Mouse (Mus musculus) neural tube, embryonic 12.5 days (tissue): Measurements from ENCODE around the gene Zfp446. TPM values are rescaled to one million over a fixed set of nuclear protein-coding genes. Genes with fewer than 3 reads are reported as not detected.
"Not testable (repeated sequence)": the region's sequence is repeated elsewhere in the genome, so short reads cannot be mapped to it uniquely, and the experiment has no call there.

Experiments used
- ATAC-seq: fragments of 200-750 bp; cut with Nextera tagmentation; 2 replicates; pipeline ENCODE4 v1.8.0; 2017; ENCODE audit warnings: low read depth, mild to moderate bottlenecking, moderate TSS enrichment, moderate library complexity; ENCODE audit not compliant: low FRiP score
- H3K27ac ChIP-seq: fragments of 300-500 bp; sonication (generic); 2 replicates; pipeline ENCODE4 v1.5.1; 2016
- H3K27me3 ChIP-seq: fragments of 300-500 bp; sonication (generic); replicated peaks from 2 replicates; pipeline ENCODE4 v1.6.1; 2016; ENCODE audit warnings: mild to moderate bottlenecking
- H3K36me3 ChIP-seq: fragments of 300-500 bp; sonication (generic); 2 replicates; pipeline ENCODE4 v1.6.1; 2016; ENCODE audit warnings: mild to moderate bottlenecking
- H3K4me1 ChIP-seq: fragments of 300-500 bp; sonication (generic); 2 replicates; pipeline ENCODE4 v1.6.1; 2016
- H3K4me2 ChIP-seq: fragments of 300-500 bp; sonication (generic); replicated peaks from 2 replicates; pipeline ENCODE4 v1.6.1; 2016; ENCODE audit warnings: mild to moderate bottlenecking
- H3K4me3 ChIP-seq: fragments of 300-500 bp; sonication (generic); 2 replicates; pipeline ENCODE4 v1.5.1; 2016
- H3K9ac ChIP-seq: fragments of 300-500 bp; sonication (generic); 2 replicates; pipeline ENCODE4 v1.6.1; 2016; ENCODE audit warnings: mild to moderate bottlenecking
- H3K9me3 ChIP-seq: fragments of 300-500 bp; sonication (generic); 2 replicates; pipeline ENCODE4 v1.6.1; 2016; ENCODE audit warnings: mild to moderate bottlenecking
- WGBS: fragments of 180-500 bp; shearing (Covaris S2); methylation state at CpG from one replicate; pipeline ENCODE4 v1.1.7; 2016; 5-methylcytosine and 5-hydroxymethylcytosine counted together
- polyA plus RNA-seq: library from polyadenylated mRNA; unstranded; fragments of >200 nt; fragmentation: Nextera tagmentation; extraction: Ambion mirVana; gene quantifications from 2 replicates; pipeline ENCODE4 v1.2.1, GENCODE M21; 2016

Zfp446 gene
- polyA plus RNA-seq = 12.8 and 13.5 TPM in 2 replicates

- peak; percentile 99 for ATAC-seq
- no peaks in the 10 kb centered on the region for H3K27me3 ChIP-seq
- H3K4me3 ChIP-seq = peak within 1 kb of the TSS; percentile 55
- peak within 1 kb of the TSS; percentile 57 for H3K4me2 ChIP-seq
- WGBS = under 1% methylated on average over 49 of the region's 49 CpGs
- no peaks in the 10 kb centered on the region for H3K9me3 ChIP-seq
- H3K27ac ChIP-seq = peak within 1 kb of the TSS; percentile 83; the same call in 1 of the 2 replicates
- H3K4me1 ChIP-seq = peaks cover 15% of the 10 kb centered on the region
- peak within 1 kb of the TSS; percentile 51 for H3K9ac ChIP-seq
- peaks cover 11% of the 10 kb centered on the region; the same call in 1 of the 2 replicates for H3K36me3 ChIP-seq
These were observed at the start of gene Zfp446 for GRCm38 (mm10) chr7:12977682-12978389. Gene Zfp446, plus strand, starts transcription at chr7:12977848.

GRCm38 (mm10) chr7:12933615-12934140 lies 44.0 kb upstream of the Zfp446 start:
- Histone ChIP-seq H3K9me3 (no peaks in the 10 kb centered on the region), H3K4me3 (no peak overlapping the region), H3K27me3 (peaks cover 1% of the 10 kb centered on the region; the same call in 1 of the 2 replicates), H3K36me3 (0 out of 2 replicates have a peak, but pooled peaks cover 8% of the 10 kb centered on the region), H3K4me2 (no peak overlapping the region), H3K4me1 (no peaks in the 10 kb centered on the region), H3K27ac (no peak overlapping the region), H3K9ac (no peak overlapping the region)
- 74% methylated on average over 4 of the region's 4 CpGs for WGBS
- ATAC-seq = no peak

GRCm38 (mm10) chr7:12934808-12935207 lies 42.8 kb upstream of the Zfp446 start:
- no peak overlapping the region for H3K9ac ChIP-seq
- H3K9me3 ChIP-seq = no peaks in the 10 kb centered on the region
- H3K36me3 ChIP-seq = 0 out of 2 replicates have a peak, but pooled peaks cover 3% of the 10 kb centered on the region
- WGBS = 83% methylated on average over 3 of the region's 3 CpGs
- H3K27me3 ChIP-seq = no peaks in the 10 kb centered on the region
- no peak overlapping the region for H3K4me2 ChIP-seq
- no peak overlapping the region for H3K27ac ChIP-seq
- no peaks in the 10 kb centered on the region for H3K4me1 ChIP-seq
- no peak overlapping the region for H3K4me3 ChIP-seq
- ATAC-seq = no peak

GRCm38 (mm10) chr7:12937254-12937803 lies 40.3 kb upstream of the Zfp446 start:
- 86% methylated on average over 4 of the region's 4 CpGs for WGBS
- H3K4me1 ChIP-seq, H3K9me3 ChIP-seq, ATAC-seq, H3K27me3 ChIP-seq, H3K36me3 ChIP-seq, H3K4me2 ChIP-seq, H3K4me3 ChIP-seq, H3K9ac ChIP-seq, H3K27ac ChIP-seq: not testable (repeated sequence)

GRCm38 (mm10) chr7:12940599-12940998 lies 37.0 kb upstream of the Zfp446 start:
- no peak overlapping the region for H3K4me3 ChIP-seq
- ATAC-seq = no peak
- H3K9me3 ChIP-seq = no peaks in the 10 kb centered on the region
- no peak overlapping the region for H3K9ac ChIP-seq
- H3K4me1 ChIP-seq = no peaks in the 10 kb centered on the region
- no peaks in the 10 kb centered on the region for H3K27me3 ChIP-seq
- H3K27ac ChIP-seq = no peak overlapping the region
- no peaks in the 10 kb centered on the region for H3K36me3 ChIP-seq
- no peak overlapping the region for H3K4me2 ChIP-seq
- WGBS = 88% methylated on average over 4 of the region's 4 CpGs

GRCm38 (mm10) chr7:12943488-12943887 lies 34.2 kb upstream of the Zfp446 start:
- ATAC-seq = no peak
- H3K36me3 ChIP-seq = no peaks in the 10 kb centered on the region
- H3K4me2 ChIP-seq = no peak overlapping the region
- H3K9me3 ChIP-seq = no peaks in the 10 kb centered on the region
- H3K4me1 ChIP-seq = no peaks in the 10 kb centered on the region
- no peak overlapping the region for H3K9ac ChIP-seq
- H3K27ac ChIP-seq = no peak overlapping the region
- no peaks in the 10 kb centered on the region for H3K27me3 ChIP-seq
- H3K4me3 ChIP-seq = no peak overlapping the region

GRCm38 (mm10) chr7:12949032-12949871 lies 28.4 kb upstream of the Zfp446 start:
- Histone ChIP-seq H3K27ac (peak overlapping the region; percentile 72), H3K27me3 (no peaks in the 10 kb centered on the region), H3K36me3 (no peaks in the 10 kb centered on the region), H3K9me3 (no peaks in the 10 kb centered on the region), H3K4me3 (peak overlapping the region; percentile 40), H3K9ac (peak overlapping the region; percentile 67), H3K4me2 (peak overlapping the region; percentile 84), H3K4me1 (peaks cover 7% of the 10 kb centered on the region)
- WGBS = 9% methylated on average over 35 of the region's 35 CpGs
- ATAC-seq = peak; percentile 97

GRCm38 (mm10) chr7:12949872-12950229 lies 27.8 kb upstream of the Zfp446 start:
- Histone ChIP-seq H3K4me1 (peaks cover 7% of the 10 kb centered on the region), H3K9ac (peak overlapping the region; percentile 67), H3K4me3 (peak overlapping the region; percentile 40), H3K27me3 (no peaks in the 10 kb centered on the region), H3K36me3 (no peaks in the 10 kb centered on the region), H3K9me3 (no peaks in the 10 kb centered on the region), H3K27ac (0 out of 2 replicates have a peak overlapping the region, but pooled peaks have one; percentile 20), H3K4me2 (peak overlapping the region; percentile 84)
- 8% methylated on average over 16 of the region's 16 CpGs for WGBS
- no peak; the same call in 1 of the 2 replicates for ATAC-seq

- no peaks in the 10 kb centered on the region for H3K36me3 ChIP-seq
- H3K4me3 ChIP-seq = no peak overlapping the region
- ATAC-seq = no peak
- no peak overlapping the region for H3K27ac ChIP-seq
- H3K4me2 ChIP-seq = no peak overlapping the region
- 61% methylated on average over 3 of the region's 3 CpGs for WGBS
- H3K9ac ChIP-seq = no peak overlapping the region
- no peaks in the 10 kb centered on the region for H3K27me3 ChIP-seq
- peaks cover 6% of the 10 kb centered on the region for H3K4me1 ChIP-seq
- H3K9me3 ChIP-seq = no peaks in the 10 kb centered on the region
These were observed 22.8 kb upstream of the Zfp446 start for GRCm38 (mm10) chr7:12954896-12955295.

- Histone ChIP-seq H3K9ac (no peak overlapping the region), H3K36me3 (no peaks in the 10 kb centered on the region), H3K4me1 (no peaks in the 10 kb centered on the region), H3K4me2 (no peak overlapping the region), H3K4me3 (no peak overlapping the region), H3K27me3 (no peaks in the 10 kb centered on the region), H3K27ac (no peak overlapping the region), H3K9me3 (no peaks in the 10 kb centered on the region)
- WGBS = 76% methylated on average over 5 of the region's 5 CpGs
- no peak for ATAC-seq
These were observed 20.1 kb upstream of the Zfp446 start for GRCm38 (mm10) chr7:12957511-12957910.

GRCm38 (mm10) chr7:12958948-12959347 lies 18.7 kb upstream of the Zfp446 start:
- no peak for ATAC-seq
- H3K4me2 ChIP-seq = no peak overlapping the region
- H3K9me3 ChIP-seq = no peaks in the 10 kb centered on the region
- H3K27me3 ChIP-seq = no peaks in the 10 kb centered on the region
- H3K4me1 ChIP-seq = no peaks in the 10 kb centered on the region
- H3K27ac ChIP-seq = no peak overlapping the region
- H3K9ac ChIP-seq = no peak overlapping the region
- H3K4me3 ChIP-seq = no peak overlapping the region
- WGBS = 89% methylated on average over 4 of the region's 4 CpGs
- no peaks in the 10 kb centered on the region for H3K36me3 ChIP-seq

GRCm38 (mm10) chr7:12959718-12960117 lies 17.9 kb upstream of the Zfp446 start:
- 19% methylated on average over 4 of the region's 4 CpGs for WGBS

More at GRCm38 (mm10) chr7:12959718-12960117, 17.9 kb upstream of the Zfp446 start:
- H3K27me3 ChIP-seq = no peaks in the 10 kb centered on the region
- no peak overlapping the region for H3K4me3 ChIP-seq
- H3K27ac ChIP-seq = no peak overlapping the region
- H3K4me1 ChIP-seq = no peaks in the 10 kb centered on the region
- no peaks in the 10 kb centered on the region for H3K9me3 ChIP-seq
- H3K4me2 ChIP-seq = no peak overlapping the region
- H3K9ac ChIP-seq = no peak overlapping the region
- no peak for ATAC-seq
- H3K36me3 ChIP-seq = no peaks in the 10 kb centered on the region
